Mouse (Mus musculus) cerebellum, adult 18-20 months (tissue): Measurements from ENCODE around the gene Knop1.

Source experiments
- DNase-seq, 2 experiments: peaks; one replicate each; pipeline ENCODE4 v3.0.0; 2021

Gene Knop1

DNA sequence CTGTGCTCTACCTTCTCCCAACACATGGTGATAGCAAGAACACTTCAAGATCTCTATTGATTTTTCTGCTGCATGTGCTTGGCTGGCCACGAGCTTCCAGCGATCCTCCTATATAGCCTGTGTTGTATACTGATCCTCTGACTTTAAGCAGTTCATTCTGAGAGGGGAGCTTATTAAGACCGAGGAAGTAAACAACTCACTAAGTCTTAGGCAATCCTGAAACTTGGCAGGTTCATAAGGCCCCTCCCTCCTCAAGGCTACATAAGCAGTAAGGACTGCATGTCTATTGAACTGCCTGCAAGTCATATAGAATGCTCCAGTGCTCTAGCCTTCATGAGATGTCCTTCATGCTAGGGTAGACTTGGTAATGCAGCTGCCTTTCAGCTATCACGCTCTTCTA, 9.7 kb downstream of the Knop1 start:
- no peak for DNase-seq

DNA sequence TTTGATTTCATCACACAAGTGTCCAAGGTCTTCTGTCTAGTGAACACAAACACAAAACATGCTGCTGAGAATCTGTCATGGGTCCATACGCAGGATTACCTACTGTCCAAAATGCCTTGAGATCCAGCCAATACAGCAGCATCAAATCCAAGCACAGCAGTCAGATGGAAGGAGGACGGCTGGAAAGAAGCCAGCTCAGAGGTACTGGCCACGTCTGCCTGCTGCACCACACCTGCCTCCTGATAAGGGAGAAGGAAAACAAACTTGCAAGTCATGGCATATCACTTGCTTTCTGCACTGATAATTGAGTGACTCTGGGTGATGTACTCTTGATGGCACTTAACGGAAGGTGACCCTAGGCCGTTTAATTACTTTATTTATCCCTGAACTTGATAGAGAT, 10.9 kb downstream of the Knop1 start:
- no peak for DNase-seq

DNA sequence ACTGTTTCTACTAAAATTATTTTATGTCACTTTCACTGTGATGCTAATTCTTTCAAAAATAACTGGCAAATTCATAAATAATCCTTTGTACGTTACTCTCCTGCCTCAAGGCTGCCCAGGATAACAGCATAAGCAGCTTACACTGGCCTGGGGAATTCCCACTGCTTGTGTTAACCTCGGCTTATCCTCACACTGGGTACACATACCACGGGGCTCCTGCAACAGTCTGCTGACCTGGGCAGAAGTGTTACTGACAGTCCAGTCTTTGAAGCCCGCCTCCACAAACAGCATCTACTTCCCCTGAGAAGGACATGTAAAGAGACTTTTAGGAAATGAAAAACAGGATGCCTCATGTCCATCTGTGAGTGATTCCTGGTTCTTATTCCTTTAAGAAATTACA, 13.1 kb downstream of the Knop1 start:
- DNase-seq, result no peak

DNA sequence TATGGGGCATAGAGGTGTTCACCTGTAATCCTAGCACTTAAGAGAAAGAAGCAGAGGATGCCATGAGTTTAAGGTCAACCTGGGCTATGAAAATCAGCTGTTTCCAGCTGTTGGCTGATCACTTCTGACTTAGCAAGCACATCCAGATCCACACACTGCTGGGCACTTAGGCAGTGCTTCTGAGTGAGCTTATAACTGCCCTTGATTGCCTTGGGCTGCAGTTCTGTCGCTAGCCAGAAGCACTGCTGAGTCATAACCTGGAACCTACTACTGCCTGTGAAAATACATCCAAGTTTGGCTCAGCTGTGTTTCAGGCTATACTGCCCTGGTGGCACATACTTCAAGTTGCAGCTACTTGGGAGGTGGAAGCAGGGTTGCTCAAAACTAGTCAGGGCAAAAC, 14.3 kb downstream of the Knop1 start:
- DNase-seq, result peak; percentile 36 to 43

DNA sequence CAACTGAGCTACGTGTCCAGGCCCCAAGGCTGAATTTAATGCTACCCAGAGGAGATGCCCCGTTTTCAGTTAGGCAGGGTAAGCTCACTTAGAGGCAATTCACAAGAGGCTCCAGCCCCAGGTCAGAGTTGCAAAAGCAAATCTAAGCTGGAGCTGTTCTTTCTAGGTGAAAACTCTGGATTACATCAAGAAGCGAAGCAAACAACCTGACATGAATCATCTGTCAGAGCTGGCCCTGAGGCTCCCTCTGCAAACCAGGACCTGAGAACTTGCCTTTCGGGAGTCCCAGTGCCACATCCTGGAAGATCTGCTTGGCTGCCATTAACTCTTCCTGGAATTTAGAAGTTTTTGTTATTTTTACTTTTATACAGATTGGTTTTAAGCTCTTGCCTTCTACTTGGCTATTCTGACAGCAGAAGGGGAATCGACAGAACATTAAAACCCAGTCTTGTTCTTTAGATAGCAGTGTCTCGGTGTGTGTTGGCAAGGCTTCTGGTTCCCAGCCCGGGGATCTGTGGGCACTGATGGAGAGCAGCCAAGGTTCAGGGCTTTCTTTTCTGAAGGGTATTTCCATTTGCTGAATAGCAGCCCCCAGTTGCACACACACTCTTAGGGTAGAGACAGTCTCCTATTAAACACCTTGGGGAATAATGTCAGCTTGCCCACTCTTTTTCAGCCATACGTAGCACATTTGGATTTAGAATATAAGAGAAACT, 14.9 kb downstream of the Knop1 start:
- peak; percentile 52 to 54 for DNase-seq

DNA sequence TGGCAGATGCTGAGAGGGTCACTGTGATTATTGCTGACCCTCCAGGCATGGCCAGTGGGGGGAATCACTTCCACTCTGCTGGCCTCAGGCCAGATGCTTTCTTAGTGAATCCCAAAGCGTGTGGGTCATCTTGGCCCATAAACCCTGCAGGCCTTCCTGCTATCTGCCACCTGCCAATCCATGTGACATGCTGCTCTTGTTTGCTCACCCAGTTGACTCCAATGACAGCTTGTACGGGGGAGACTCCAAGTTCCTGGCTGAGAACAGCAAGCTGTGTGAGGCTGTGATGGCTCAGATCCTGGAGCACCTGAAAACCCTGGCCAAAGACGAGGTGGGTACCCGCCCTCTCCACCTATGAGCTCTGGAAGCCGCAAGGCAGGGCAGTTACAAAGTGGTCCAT, 18.2 kb downstream of the Knop1 start:
- peak; percentile 35 to 53 for DNase-seq

DNA sequence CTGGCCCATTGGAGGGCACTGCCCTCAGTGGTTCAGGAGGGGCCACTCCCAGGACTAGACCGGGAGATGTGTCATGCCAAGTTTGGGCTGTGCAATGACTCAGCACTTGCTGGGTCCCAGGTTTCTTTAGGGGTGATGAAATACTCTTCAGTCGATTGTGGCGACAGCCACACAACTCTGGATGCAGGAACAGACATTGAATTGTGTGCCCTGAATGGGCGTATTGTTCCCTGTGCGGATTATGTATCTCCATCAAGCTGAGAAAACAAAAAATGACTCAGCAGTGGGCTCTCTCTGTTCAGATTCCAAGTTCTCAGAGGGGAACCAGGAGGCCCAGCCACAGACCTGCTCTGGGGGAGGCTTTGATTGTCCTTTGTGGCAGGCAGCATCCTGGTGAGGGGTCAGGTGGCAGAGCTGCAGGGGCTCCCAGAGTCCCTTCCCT, 28.1 kb downstream of the Knop1 start:
- peak in 1 of 2 experiments; percentile 40 for DNase-seq

DNA sequence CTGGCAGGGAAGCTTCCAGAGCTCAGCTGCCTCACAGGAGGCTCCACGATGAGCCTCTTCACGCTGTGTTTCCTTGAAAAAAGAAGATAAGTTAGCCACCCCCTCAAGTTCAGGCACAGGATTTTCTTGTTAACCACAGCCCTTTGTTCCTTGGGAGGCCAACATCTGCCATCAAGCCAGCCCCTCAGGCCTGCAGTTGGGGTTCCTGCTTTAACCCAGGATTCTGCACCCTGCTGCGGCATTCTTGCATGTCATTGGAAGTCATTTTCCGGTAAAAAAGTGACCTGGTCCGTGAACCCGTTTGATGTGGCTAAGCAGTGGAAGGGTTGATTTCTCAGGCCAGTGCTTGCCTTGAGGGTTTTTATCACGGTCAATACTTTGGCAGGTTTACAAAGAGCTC, 31.6 kb downstream of the Knop1 start:
- DNase-seq, result no peak

DNA sequence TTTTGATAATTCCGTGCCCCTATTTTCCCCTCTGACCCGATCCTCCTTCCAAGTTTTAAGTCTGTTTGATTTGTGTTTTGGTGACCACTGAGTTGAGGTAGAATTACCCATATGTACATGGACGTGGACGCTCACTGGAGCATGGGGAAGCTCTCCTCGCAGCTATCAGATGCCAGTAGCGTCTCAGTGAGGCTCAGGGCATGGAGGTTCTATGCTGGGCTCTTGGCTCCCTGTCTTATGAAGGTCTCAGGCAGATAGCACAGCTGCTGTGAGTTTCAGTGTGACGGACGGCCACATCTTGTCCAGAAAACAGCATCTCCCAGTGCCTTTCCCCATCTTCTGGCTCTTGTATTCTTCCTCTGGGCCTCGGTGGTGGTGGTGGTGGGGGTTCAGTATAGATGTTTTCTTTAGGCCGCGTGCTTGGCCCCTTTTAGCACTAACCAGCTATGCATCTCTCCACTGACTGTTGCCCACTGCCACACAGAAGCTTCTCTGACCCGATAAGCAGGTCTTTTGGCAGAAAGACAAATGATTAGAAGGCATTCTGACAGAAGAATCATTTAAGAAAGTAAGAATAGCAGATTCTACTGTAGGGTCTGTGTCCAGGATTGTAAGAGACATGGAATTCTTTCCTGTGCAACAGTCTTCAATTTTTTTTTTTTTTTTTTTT, 34.0 kb downstream of the Knop1 start:
- DNase-seq, result no peak

DNA sequence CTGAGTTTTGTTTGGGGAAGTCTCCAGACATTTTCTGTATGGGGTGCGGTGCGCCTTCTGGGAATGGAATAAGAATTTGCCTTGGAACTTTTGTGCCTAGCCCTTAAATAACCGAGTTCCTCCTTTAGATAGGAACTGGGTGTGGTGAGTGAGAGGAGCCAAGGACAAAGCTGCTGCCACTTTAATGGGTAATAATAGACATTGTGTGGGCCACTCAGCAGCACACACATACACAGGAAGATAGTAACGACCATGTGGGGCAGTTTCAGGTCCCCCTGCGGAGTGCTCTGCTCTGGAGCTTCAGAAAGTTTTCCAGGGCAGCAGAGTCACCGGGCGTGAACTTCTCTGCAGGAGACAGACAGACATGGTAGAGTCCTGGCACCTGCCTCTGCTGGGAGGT, 34.7 kb downstream of the Knop1 start:
- no peak for DNase-seq

DNA sequence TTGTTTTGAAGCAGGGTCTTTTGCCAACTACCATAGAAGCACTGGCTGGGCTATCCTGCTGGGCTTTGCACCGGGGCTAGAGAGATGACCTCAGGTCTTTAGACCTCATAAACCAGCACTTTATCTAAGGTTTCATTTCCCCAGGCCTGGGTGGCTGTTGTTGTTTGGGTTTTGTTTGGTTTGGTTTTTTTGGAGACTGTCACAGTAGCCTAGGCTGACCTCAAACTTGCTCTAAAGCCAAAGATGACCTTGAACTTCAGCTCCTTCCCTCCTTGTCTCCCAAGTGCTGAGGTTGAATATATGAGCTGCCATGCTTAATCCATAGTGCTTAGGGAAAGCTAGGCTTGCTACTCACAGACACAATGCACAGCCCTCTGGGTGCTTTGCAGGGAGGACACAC, 36.4 kb downstream of the Knop1 start:
- DNase-seq, result no peak

DNA sequence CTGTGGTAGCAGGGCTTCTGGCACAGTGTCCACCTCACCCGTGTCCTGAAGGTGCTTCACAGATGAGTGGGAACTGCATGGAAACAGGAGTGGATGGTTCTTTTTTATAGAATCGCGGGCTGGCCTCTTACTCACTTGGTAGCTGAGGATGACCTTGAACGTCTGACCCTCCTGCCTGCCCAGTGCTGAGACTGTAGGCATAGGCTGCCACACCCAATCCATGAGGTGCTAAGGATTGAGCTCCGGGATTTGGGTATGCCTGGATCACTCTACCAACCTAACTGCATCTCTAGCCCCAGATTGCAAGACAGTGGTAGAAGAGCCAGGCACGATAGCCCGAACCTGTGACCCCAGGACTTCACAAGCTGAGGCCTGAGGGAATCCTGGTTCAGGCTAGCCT, 38.3 kb downstream of the Knop1 start:
- DNase-seq, result no peak

DNA sequence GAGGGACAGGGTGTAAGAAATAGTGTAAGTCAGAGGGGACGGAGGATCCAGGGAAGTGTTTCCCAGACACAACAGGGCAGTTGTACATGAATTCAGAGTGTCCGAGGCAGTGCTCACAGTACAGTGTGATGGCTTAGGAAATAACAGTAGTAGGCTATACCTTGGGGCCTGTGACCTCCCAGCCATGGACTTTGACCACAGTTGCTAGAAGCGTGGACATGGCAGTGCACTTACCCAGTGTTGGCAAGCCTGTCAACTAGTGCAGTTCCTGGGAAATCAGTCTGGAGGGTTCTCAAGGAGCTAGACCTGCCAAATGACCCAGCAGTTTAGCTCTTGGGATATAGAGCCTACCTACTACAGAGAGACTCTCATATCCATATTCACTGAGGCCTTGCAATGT, 39.8 kb downstream of the Knop1 start:
- DNase-seq, result no peak

DNA sequence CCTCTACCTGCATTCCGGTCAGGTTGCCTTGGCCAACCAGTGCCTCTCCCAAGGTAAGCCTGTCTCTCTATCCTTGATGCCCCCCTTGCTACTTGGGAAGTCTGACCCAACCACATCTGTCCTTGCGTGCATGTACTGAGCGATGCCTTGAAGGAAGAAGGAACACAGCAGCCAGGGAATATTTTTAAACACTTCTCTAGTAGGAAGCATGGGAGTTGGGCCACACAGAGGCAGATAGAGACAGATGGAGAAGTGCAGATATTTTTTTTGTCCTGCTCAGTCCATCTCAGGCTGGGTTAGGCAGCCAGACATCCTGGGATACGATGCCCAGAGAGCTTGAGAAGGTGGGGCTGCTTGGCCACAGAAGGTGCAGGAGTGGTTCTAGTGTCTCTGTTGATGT, 42.5 kb downstream of the Knop1 start:
- no peak for DNase-seq

DNA sequence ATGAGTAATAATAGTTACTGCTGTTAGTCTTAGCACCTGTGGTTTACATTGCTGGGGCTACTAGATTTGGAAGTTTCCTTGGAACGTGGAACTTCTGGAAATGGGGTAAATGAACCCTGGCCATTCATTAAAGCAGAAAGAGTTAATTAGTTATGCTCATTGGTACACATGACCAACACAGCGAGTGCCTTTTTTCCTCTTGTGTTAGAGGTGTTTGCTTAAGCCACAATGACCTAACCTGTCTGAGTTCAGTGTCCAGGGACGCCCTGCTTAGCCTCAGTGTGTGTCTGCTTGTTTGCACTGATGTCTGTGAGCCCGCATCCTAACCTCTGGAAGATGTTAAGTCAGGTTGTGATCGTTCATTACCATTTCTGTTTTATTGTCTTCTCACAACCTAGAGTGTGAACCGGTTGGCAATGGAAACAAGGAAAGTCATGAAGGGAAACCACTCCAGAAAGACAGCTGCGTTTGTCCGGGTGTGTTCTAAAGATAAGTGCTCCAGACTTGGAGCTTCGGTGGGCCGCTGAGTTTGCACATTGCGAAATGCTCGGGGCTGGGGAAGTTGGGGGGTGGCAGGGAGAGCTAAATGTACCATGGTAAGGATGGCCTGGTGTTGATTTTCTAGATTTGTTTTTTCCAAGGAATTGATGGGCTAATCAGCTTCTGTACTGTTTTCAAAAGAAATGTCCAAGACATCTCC, 44.5 kb downstream of the Knop1 start:
- DNase-seq, result no peak

DNA sequence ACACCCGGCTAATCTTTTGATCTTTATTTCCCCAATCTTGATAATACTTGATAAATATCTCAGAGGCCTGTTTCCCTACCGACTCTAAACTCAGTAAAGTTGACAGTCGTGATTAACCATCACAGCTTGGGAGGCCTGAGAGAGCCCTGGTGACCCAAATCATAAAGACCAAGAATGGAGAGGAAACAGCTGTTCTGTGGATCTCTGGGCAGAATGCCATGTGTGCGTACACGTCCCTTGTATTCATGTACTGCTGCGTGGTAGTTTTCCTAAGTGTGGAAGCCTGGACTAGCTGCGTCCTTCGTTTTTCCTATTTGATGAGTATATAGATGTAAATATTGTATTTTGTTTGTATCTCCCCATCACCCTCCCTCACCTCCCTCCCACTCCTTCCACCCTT, 48.2 kb downstream of the Knop1 start:
- no peak for DNase-seq

DNA sequence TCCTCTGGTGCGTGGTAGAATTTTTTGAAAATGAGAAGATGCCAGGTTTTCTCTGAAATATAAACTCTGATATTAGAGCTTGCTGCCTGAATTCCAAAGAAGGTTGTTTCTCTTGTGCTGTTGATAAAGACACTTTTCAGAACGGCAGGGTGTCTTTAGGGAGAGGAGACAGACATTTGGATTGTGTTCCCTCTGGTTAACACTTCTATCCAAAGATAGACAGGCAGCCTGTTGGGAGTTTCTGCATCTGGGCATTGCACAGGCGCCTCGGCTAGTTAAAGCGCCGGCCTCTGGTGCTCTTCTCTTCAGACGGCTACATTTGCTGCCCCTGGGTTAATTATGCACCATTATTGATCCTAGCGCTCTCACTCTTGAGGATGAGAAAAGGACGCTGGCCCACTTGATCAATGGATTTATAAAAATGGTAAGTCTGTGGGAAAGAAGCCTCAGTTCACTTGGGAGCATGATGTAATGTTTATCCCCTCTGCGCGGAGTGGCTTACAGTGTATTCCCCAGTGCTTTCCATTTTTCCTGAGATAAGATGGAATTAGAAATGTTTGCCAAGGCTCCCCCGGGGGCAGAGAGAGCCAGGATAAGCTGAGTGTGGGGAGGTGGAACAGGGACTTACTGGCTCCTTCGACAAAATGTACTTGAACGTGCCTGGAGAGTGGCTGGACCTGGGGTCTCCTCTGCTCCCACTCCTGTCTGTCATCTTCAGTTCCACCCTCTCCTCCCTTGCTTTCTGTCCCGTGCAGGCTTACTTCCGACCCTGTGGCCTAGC, 49.2 kb downstream of the Knop1 start:
- no peak for DNase-seq

DNA sequence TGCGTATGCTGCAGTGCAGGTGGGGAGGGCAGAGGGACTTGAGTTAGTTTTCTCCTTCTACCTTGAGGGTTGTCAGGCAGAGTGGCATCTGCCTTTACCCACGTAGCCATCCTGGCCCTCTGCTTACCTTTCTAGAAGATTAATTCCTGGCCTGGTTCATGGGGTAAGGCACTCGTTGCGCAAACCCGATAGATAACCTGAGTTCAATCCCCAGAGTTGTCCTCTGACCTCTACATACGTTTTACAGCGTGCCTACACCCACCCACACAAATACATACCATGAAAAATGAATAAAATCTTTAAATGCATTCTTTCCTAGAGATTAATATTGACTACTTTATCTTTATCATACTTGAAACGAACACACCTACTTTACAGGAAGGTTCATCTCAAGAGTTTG, 52.6 kb downstream of the Knop1 start:
- no peak for DNase-seq

DNA sequence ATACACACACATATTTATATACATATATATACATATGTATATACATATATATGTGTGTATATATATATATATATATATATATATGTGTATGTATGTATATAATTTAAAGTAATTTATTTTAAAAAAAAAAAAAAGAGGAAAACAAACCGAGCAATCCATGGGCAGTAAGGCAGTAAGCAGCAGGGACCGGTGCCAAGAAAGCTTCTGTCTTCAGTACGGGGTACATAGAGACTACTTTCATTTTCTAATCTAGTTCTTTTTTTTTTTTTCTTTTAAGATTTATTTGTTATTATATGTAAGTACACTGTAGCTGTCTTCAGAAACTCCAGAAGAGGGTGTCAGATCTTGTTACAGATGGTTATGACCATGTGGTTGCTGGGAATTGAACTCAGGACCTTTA, 54.3 kb downstream of the Knop1 start:
- no peak for DNase-seq

DNA sequence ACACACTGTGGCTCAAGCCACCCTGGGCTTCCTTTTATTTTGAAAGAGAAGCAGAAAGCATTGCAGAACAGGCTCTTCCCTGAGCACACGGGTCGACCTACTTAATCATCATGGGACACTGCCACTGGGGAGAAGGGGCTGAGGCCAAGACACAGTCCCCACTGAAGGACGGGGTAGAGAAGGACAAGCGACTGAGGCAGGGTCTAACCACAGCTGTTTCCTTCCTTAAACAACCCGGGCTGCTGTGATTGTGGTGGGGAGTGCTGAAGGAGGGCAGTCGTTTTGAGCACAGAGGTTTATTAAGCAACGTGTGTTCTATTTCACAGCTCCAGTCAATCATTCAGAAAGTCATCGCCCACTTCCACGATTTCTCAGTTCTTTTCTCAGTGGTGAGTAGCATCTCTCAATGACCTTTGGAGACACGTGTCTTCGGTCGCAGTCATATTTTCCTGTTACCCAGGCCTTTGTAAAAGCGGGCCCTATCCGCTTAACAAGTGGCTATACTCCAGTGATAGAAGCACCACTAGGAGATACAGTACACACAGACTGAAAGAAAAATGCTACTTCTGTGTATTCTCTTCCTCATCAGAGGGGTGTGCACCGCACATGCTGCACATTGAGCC, 55.8 kb downstream of the Knop1 start:
- no peak for DNase-seq

DNA sequence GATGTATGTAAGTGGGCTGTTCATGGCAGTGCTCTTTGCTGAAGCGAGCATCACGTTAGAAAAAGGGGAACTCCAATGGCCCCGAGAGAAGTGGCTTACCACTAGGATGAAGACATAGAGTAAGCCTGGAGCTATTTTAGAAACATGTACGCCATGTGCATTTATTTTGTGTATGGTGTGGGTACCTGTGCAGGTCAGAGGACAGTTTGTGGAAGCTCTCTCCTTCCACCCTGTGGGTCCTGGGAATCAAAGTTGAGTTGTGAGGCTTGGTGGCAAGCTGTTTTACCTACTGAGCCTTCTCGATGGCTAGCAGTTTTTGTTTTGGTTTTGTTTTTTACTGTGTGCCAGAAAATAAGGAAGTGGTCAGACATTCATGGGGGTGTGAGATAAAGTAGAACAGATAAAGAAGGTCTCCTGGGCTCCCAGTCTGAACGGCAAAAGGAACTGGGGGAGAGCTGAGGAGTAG, 57.9 kb downstream of the Knop1 start:
- no peak for DNase-seq

DNA sequence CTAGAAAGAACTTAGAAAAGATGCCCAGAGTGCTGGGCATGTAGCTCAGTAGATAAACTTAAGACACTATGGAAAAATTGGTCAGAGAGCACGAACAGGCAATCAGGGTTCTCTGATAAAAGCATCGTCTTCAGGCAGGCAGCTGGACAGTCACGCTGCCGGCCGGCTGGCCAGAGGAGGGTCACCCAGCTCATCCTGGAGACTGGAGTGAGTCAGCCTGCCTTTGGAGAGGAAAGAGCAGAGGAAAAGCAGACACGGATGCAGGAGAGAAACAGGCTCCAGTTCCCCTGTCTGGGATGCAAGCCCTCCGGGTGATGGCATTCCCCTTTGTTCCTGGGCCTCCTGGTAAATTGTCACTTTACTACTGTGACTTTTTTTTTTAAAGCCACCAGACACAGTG, 58.5 kb downstream of the Knop1 start:
- DNase-seq, result no peak

DNA sequence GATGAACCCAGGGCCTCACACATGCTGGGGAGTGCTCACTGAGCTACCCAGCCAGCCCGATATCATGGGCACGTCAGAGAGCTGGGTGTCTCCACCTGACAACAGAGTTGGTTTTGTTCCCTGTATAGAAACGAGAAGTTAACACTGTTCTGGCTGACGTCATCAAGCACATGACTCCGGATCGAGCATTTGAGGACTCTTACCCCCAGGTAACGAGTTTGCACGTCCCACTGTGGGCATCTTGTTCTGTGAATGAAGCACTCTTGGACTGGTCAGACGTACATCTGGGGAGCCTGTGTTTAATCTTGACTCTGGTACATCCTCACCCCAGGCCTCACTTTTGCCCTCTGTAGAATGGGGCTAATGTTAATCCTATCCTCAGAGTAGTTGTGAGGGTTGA, 59.2 kb downstream of the Knop1 start:
- no peak for DNase-seq
